Mouse (Mus musculus) spleen, adult 10 weeks (tissue): ENCODE data around the gene Enox1. TPM values are rescaled to one million over a fixed set of nuclear protein-coding genes. Genes with fewer than 3 reads are reported as not detected.

Experiments used
- polyA plus RNA-seq: library from polyadenylated mRNA; stranded (reverse); fragments of 350-450 nt; fragmentation: Illumina TruSeq; extraction: RNeasy Lipid Tissue Mini Kit (QIAGEN cat#74804); gene quantifications from one replicate; pipeline ENCODE4 v1.2.3, GENCODE M21; 2015; ENCODE audit warnings: low replicate concordance; ENCODE audit not compliant: insufficient read depth

Gene Enox1
- 0.07 TPM for polyA plus RNA-seq

DNA sequence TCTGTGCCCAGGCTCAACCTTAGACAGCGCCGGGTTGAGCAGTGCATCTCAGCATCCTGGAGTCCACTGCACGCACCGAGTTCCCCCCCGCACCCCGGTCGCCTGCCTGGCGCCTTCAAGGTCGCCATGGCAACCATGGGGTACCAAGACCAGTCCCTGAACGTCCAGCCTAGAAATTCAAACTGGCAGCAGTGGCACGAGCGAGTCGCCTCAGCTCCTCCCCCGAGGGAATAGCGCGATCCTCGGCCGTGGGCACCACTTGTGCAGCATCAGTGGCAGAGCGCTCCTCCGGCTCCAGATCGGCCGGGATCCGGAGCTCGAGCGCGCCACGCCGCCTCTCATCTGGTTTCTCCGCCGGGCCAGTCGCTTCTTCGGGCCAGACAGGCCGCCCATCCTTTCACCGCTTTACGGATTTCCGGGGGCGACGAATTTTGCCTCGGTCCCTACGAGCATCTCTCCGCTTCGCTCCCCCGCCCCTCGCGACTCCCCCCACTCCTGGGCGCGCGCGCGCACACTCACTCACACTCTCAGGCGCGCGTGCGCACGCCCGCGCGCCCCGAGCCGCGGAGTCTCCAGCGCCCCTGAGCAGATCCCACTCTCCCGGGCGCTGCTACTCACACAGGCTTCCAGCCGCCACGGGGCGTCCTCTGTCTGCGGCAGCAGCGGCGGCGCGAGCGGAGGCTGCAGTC, at the start of gene Enox1:
TSS of gene Enox1 (plus strand) at position 542 of the 689 bp plus-strand sequence.

Other genes with a start within 250 kb of the Enox1 start
- 6.6 TPM for gene Ccdc122, start 120.0 kb upstream of the Enox1 start, polyA plus RNA-seq
- gene Lacc1, start 119.9 kb upstream of the Enox1 start, polyA plus RNA-seq, result 34.4 TPM